Mouse (Mus musculus): ENCODE measurements at regions not wholly inside any gene's neighbourhood (a gene's known extent, or its start where the extent isn't known, plus 50 kb on each side); places are given as distances from the start of the nearest gene placed in this dataset.
A peak's percentile ranks its signal among the peaks of the same experiment; 100 is the strongest.

DNA sequence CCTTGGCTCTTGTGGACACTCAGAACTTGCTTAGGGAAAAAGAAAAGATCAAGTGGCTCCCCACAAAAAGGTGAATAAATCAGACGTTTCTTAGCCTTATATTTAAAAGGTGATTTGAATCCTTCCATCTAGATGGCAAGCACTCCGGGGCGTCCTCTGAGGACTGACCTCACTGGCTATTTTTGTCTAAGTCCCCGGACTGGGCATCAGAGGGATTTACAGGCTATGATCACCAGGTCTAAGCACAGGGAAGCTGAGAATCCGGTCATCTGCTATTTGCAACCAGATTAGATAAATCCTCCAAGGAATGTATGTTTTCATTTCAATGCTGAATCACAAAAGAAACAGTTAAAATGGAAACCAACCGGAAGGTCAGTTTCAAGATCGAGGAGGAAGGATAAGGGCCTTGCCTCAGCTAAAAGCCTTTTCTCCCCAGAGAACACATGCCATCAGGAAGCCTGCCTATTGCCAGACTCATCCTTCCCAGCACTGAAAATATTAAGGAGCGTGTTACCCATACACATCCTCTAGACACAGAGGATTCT is 342.1 kb downstream of the Lpin1 start:
- no peak for DNase-seq (ENCODE audit: low spot score)

DNA sequence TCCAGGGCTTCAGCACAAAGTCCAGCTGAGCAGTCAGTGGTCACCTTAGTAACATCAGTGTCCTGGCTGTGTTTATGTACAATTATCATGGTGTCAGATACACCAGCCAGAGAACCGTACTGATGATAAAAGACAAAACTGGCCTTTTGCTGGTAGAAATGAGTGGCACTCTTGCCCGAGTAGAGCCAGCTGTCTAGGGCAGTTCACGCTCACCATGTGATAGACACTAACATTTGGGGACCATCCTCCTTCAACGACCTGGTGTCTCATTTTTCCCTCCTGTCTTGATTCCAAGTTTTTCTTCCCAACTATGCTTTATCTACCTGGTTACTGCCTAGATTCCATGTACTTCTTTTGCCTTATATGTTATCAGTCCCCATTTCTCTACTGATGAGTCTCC is 349.3 kb downstream of the Lpin1 start:
- no peak for DNase-seq (ENCODE audit: low spot score)

DNA sequence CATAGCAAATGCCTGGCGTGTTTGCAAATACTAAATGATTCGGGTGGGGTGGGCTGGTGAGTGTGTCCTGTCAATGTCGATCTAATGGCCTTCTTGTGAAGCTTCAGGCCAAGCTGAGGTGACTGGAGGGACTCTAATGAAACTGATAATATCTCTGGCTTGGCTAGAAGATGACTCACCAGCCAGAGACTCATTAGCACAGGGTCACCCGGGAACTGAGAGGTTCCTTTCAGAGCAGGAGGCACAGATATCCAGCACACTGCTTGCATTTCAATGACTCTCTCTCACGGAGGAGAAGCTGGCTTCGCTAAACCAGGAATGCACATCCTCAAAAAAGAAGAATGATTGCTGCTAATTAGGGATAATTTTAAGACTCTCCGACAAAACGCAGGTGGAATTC is 349.8 kb downstream of the Lpin1 start:
- no peak for DNase-seq (ENCODE audit: low spot score)

DNA sequence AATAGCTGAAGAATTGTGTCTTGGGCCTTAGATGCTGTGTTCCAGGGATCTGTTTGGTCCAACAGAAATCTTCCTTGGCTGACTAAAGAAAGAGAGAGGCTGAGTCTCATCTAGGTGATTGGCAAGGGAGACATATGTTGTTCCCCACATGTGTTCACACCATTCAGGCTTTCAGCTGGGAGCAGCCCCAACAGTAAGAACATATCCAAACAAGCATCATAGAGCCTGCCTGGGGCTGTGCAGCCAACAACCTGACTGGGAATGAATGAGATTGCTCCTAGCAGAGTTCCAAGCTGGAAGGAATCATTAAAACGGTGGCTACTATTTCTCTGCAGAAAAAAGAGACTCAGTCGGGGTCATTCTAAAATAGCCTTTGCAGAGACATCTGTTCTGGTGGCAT is 350.3 kb downstream of the Lpin1 start:
- no peak for DNase-seq (ENCODE audit: low spot score)

DNA sequence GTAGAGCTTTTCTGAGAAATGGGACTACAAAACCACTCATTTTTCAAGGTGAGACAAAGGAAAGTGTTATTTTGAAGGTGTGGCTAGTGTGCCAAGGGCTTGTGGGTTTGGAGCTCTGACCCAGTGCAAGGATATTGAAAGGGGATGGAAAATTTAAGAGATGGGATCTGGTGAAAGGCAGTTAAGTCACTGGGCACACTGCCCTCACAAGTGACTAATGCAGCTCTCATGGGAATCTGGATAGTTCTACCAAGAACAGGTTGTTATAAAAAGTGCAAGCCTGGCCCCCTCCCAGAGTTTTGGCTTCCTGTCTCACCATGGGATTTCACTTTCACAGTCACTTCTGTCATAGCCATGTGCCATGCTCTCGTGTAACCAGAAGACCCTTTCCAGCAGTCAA is 360.1 kb downstream of the Lpin1 start:
- no peak for DNase-seq (ENCODE audit: low spot score)

DNA sequence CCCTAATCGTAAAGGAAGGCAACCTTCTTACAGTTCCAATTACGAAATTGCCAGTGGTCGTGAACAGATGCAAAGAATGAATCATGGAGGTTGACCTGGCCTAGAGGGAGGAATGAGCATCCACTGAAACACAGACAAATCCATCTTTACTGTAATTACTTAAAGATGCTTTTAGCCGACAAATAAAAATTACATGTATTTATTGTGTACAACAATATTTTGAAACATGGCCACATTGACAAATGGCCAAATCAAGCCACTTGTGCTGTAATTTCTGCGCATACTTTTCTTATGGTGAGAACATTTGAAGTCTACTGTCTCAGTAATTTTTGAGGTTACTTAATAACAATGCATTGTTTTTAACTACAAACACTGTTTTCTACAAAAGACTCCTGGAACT is 360.7 kb downstream of the Lpin1 start:
- DNase-seq (ENCODE audit: low spot score), result no peak

DNA sequence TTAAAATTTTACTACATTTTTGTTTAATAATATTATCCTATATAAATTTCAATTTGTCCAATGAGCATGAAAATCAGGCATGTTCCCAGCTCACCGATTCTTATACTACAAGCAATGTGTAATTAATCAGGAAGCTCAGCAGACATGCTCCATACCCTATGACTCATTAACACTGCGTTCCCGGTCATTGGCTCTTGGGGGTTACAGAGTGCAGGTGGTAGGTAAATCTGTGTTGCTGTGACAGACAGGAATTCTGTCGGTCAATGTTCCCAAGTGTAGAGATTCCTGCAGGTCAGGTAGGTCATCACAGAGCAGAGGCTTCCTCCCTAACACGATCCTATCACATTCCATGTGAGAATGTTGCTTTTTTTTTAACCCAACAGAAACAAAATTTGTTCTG is 371.0 kb downstream of the Lpin1 start:
- DNase-seq (ENCODE audit: low spot score), result no peak

DNA sequence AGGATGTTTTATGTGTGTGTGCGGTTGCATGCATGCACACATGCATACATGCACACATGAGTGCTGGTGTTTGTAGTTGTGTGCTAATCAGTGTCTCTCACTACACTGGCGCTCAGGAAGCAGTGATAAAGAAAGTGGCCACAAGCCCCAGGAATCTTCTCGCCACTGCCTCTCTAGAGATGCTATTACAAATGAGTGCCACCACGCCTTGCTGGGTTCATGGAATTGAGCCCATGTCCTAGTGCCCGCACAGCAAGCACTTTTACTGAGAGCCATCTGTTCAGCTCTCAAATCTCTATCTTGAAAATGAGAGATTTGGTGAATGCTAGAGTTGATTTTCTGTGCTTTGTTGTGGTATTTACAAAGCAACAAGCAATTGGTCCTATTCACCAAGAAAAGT is 373.3 kb downstream of the Lpin1 start:
- DNase-seq (ENCODE audit: low spot score), result no peak

DNA sequence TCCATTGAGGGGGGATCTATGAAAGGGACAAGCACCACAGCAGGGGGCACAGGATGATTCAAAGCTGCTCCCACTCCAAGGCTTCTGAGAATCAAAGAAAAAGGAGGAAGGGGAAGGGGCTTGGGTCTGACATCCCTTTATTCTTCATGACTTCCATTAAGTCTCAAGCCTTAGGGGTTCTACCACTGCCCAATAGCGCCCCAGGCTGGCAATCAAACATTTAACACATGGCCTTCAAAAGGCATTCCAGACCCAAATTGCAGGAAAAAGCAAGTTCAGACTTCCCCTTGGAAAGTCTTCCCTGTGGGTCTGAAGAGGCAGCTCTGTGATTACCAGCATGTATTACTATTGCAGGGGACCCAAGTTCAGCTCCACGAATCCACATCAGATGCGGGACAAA is 377.2 kb downstream of the Lpin1 start:
- no peak for DNase-seq (ENCODE audit: low spot score)

DNA sequence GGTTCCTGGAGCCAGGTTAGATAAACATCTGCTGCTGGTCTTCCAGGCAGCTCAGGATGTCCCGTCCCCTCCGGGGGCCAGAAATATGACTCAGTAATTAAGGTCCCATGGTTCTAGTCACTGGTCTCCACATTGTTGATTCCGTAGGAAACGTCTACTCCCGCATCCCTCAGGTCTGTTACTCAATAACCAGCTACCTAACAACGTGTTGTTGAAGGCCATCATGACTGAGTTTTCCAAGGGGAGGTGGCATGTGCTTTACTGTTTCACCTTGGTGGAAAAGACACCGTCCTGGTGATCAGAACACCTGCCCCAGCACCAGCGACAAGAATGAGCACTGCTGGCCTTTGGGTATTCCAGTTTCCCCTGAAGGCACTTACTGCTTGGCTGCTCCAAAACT is 377.9 kb downstream of the Lpin1 start:
- DNase-seq (ENCODE audit: low spot score), result no peak

DNA sequence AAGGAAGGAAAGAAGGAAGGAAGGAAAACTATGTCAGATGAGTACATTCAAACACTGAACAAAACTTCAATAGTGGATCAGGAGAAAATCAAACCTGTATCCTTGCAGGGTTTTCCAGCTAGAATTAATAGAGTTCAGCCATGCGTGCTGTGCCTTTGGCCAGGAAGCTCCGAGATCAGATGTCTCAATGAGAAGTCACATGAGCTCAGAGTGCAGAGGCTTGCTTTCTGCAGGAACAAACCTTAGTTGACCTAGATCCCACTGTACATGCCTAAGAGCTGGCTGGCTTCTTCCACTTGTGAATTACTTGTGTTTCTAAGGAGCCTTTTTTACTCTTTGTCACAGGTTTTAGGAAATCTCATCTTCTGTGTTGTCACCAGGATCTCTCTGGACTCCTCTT is 378.7 kb downstream of the Lpin1 start:
- DNase-seq (ENCODE audit: low spot score), result no peak

DNA sequence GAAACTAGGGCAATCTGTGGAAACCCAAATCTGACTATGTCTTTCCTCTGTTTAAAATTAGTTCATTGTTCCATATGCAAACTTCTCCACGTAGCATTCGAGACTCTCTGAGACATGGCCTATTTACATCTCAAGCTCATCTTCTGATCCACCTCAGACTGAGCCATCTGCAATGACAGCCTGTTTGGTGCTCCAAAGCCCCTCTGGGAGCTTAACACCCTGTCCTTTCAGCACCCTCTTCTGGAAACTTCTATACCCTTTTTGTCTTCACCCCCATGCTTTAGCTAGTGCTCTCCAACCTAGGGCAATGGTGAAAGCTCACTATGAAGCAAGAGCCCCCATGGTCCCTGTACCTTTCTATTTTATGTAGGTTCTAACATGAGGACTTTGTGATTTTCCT is 379.7 kb downstream of the Lpin1 start:
- no peak for DNase-seq (ENCODE audit: low spot score)

DNA sequence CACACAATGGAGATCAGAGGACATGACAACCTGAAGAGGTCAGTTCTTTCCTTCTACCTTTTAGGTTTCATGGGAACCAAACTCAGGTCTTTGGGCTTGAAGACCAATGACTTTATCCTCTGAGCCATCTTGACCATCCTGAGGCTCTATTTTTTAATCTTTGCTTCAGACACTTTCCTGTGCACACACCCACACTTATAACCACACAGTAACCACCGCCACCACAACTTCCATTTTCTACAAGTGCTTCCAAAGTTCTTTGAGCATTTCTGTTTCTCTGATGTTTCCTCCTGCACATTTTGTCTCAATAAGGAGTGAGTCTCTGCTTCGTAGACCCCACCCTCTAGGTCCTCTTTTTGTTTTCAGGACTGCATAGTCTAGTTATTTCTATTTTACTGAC is 385.3 kb downstream of the Lpin1 start:
- no peak for DNase-seq (ENCODE audit: low spot score)

DNA sequence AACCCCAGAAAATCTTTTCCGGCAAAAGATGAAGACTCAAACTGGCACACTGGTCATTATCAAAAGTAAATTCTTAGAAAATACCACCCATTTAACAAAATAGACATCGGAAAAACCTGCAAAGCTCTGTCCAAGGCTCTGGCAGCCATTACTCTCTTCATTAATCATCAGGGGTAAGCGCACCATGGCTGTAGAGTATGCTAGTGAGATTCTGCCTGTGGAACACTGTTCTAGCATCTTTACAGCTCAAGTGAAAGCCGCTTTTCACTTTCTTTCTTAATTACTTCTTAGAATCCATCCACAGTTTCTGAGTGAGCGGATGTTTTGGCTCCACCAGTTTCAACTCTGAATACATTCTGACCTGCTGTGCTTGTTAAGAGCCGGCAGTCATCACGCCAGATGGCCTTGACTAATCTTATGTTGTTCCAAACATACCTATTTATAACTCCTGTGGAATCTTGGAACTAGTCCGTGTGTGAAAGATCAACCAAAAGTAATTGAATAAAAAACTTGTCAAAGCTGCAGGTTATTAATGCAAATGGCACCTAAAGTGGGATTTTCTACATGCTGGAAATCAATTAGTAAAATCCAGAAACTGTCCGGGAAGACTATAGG is 387.8 kb downstream of the Lpin1 start:
- peak; percentile 62 for DNase-seq (ENCODE audit: low spot score)

DNA sequence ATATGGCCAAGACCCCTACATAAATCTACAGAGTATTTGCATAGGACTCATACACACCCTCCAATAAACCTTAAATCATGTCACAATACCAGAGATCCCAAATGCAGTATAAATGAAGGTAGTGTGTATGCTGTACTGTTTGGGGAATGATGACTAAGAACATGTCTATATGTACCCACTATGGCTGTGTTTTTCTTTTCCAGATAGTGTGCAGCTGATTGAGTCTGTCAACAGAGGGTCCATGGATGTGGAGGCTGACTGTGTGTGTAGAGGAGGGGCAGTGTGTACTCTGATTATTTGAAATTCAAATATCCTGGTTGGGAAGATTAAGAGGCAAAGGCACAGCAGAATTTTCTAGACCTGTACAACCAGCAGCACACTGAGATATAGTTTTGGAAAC is 388.6 kb downstream of the Lpin1 start:
- DNase-seq (ENCODE audit: low spot score), result no peak

DNA sequence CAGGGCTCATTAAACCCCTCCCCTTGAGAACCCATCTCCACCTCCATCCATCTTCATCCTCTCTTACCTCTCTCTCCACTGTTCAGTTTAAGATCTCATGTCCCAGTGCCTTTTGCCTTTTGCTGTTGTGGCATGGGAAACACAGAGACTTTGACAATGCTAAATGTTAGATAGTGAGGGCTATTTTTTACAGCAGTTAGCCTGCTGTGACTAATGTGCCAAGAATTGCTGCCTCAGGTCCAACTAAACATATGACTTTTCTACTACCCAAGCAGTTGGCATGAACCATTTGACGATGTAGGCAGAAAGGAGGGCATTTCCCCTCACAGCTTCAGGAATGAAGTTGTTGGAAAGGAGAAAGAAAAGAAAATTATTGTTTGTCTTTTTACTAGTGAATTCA is 389.6 kb downstream of the Lpin1 start:
- no peak for DNase-seq (ENCODE audit: low spot score)

DNA sequence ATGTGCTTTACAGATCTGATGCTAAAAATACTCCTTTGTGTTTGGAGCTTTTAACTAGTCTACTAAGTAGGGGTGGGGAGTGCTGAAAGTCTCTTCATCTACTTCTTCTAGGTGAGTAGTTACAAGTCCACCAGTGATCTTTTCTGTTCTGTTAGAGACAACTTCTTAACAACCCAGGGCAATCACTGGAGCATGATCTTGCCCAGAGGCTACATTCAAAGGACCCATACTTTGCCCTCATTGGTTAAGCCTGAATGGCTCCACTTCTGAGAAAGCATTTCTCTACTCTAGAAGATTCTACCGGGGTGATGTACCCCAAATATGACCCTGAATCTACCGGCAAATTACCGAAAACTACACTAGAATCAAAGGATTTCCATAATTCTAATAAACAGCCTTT is 390.2 kb downstream of the Lpin1 start:
- no peak for DNase-seq (ENCODE audit: low spot score)

DNA sequence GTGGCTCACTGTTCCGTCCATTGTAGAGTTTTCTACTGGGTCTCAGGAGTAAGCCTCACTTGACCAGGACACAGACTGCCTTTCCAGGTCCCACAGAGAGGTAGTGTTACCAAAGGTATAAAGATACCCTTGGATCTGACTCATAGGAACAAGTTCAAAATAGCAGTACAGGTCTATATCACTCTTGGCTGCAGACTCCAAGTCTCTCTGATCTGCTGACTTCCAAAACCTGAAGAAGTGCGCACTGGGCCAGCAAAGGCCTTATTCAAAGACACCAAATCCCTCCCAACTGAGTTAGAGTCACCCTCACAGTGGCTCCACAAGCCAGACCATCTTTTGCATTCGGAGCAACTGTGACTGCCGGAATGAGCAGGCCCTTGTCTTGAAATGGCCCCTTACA is 391.9 kb downstream of the Lpin1 start:
- no peak for DNase-seq (ENCODE audit: low spot score)

DNA sequence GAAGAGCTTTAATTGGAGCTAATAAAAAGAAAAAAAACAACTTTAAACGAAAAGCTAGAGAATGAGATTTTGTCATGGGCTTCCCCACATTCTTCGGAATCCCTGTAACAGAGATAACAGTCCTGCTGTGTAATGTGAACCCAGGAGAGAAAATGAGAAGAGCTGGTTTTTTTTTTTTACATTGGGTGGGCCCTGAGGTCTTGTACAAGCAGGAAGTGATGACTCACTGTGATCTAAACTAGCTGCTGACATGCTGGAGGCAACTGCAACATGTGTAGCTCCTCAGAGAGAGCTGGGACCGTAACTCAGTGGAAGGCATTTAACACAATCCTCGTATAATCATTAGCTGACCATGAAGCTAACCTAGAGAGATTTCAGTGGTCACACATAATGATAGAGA is 393.8 kb upstream of the Trib2 start:
- DNase-seq (ENCODE audit: low spot score), result no peak

DNA sequence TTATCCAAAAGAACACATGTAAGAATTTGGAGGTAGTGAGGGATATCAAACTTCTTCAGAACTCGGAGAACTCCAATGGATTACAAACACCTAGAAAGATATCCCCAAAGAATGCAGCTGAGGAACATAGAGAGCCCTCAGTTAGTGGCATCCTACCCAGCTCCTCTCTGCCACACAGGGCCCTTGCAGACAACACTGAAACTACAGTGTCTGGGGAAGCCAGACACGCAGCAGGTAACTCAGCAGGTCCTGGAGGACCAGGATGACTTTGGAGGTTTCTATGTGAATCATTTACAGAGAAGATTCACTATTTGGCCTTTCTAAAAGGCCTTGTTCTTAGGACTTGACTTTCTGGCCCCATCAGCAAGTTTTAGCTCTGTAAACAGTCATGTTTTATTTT is 393.4 kb upstream of the Trib2 start:
- no peak for DNase-seq (ENCODE audit: low spot score)

DNA sequence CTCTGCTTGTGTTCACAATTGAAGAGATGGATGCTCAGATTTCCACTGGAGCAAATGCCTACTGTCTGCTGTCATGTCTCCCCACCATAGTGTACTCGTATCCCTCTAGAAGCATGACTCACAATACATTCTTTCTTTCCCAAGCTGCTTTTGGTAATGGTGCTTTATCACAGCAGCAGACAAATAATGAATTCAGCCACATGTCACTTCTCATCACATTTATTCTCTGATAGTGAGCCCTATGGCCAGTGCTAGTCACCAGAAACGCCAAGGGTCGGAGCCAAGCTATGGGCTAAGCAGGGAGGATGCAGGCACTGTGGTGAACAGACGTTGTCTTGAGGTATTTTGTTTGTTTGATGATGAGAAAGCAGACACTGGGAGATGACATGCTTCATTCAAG is 388.2 kb upstream of the Trib2 start:
- no peak for DNase-seq (ENCODE audit: low spot score)

DNA sequence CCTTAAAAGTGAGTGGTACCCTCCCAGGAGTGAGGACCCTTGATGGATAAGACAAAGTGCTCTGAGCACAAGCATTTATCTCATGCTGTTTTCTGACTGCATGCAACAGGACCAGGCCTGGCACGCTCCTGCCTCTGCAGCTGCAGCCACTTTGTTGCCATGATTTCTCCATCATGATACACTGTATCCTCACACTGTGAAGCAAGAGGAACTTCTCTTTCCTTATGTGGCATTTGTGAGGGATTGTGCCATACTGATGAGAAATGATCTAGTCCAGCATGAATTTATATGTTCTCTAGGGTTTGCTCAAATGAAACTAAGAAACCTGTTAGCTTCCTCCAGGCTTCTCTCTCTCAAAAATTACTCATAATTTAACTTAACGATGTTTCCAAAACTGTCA is 380.2 kb upstream of the Trib2 start:
- DNase-seq (ENCODE audit: low spot score), result no peak

DNA sequence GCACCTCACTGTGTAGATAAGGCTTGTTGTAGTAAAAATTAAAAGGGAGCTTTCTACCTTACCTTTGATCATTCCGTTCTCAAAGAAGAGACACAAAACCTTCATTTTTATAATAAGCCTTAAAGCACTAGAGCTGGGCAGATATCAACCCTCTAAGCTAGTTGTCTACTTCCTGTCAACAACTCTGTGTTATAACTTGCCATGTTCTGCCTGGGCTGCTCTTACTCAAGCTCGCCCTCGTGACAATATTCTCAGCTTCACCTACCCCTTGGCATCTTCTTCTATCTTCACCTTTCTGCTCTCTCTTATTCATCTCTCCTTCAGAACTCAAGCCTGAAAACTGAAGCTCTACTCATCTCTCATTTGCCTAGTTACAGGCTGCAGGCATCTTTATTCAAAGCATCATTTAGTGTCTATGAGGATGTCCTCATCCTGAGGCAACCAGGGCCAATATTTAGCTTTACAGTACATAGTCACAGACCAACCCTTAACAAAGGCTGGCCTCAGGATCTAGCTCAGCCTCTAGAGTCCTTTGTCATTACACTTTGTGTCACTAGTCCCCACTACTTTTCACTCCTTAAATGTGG is 375.2 kb upstream of the Trib2 start:
- no peak for DNase-seq (ENCODE audit: low spot score)

DNA sequence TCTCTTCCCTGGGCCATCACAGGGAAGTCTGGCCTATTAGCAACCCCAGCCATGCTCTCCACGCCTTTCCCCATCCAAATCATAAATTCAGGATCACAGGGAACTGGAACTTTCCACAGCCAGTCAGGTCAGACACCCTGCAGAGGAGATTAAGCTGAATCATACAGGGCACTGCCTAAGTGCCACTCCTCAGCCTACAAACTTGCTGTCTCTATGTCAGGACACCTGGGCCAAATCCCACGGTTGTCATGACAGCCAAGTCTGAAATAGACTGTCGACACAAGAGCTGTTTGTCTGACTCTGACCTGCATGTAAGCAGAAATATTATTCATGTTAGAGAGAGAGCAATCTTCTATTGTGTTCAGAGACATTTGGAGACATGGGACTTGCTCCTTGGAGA is 374.0 kb upstream of the Trib2 start:
- no peak for DNase-seq (ENCODE audit: low spot score)

Measured in ovary, adult 18-20 months (tissue).